Mouse (Mus musculus): ENCODE data around the gene Ptpn14.

The Ptpn14 gene

GRCm38 (mm10) chr1:189868036-189868435 is 140.0 kb downstream of the Ptpn14 start:
- no peak for DNase-seq (ENCODE audit: low spot score)

GRCm38 (mm10) chr1:189869651-189870270 is 141.7 kb downstream of the Ptpn14 start:
- DNase-seq (ENCODE audit: low spot score) = no peak

- no peak for DNase-seq (ENCODE audit: low spot score)
These were observed 142.5 kb downstream of the Ptpn14 start for GRCm38 (mm10) chr1:189870539-189870938.

GRCm38 (mm10) chr1:189871625-189872024 is 143.6 kb downstream of the Ptpn14 start:
- DNase-seq (ENCODE audit: low spot score) = no peak

GRCm38 (mm10) chr1:189872050-189872449 is 144.0 kb downstream of the Ptpn14 start:
- peak; percentile 28 for DNase-seq (ENCODE audit: low spot score)

GRCm38 (mm10) chr1:189873591-189873990 is 145.5 kb downstream of the Ptpn14 start:
- no peak for DNase-seq (ENCODE audit: low spot score)

GRCm38 (mm10) chr1:189875439-189875861 is 147.4 kb downstream of the Ptpn14 start:
- DNase-seq (ENCODE audit: low spot score) = no peak

GRCm38 (mm10) chr1:189876162-189876561 is 148.1 kb downstream of the Ptpn14 start:
- no peak for DNase-seq (ENCODE audit: low spot score)

GRCm38 (mm10) chr1:189879212-189879611 is 151.1 kb downstream of the Ptpn14 start:
- DNase-seq (ENCODE audit: low spot score) = no peak

- DNase-seq (ENCODE audit: low spot score) = peak; percentile 69
These were observed 151.9 kb downstream of the Ptpn14 start for GRCm38 (mm10) chr1:189879965-189880364.

GRCm38 (mm10) chr1:189880745-189881144 is 152.7 kb downstream of the Ptpn14 start:
- no peak for DNase-seq (ENCODE audit: low spot score)

- DNase-seq (ENCODE audit: low spot score) = no peak
These were observed 154.8 kb downstream of the Ptpn14 start for GRCm38 (mm10) chr1:189882886-189883285.

- DNase-seq (ENCODE audit: low spot score) = no peak
These were observed 155.6 kb downstream of the Ptpn14 start for GRCm38 (mm10) chr1:189883531-189884170.

- DNase-seq (ENCODE audit: low spot score) = no peak
These were observed 156.9 kb downstream of the Ptpn14 start for GRCm38 (mm10) chr1:189884951-189885350.

GRCm38 (mm10) chr1:189885975-189886374 is 157.9 kb downstream of the Ptpn14 start:
- no peak for DNase-seq (ENCODE audit: low spot score)

GRCm38 (mm10) chr1:189887518-189887917 is 159.4 kb downstream of the Ptpn14 start:
- DNase-seq (ENCODE audit: low spot score) = peak; percentile 54

- no peak for DNase-seq (ENCODE audit: low spot score)
These were observed 160.7 kb downstream of the Ptpn14 start for GRCm38 (mm10) chr1:189888749-189889148.

- DNase-seq (ENCODE audit: low spot score) = no peak
These were observed 166.1 kb downstream of the Ptpn14 start for GRCm38 (mm10) chr1:189894191-189894590.

GRCm38 (mm10) chr1:189897861-189898260 is 169.8 kb downstream of the Ptpn14 start:
- DNase-seq (ENCODE audit: low spot score) = no peak

- DNase-seq (ENCODE audit: low spot score) = no peak
These were observed 170.6 kb downstream of the Ptpn14 start for GRCm38 (mm10) chr1:189898708-189899107.

- no peak for DNase-seq (ENCODE audit: low spot score)
These were observed 171.5 kb downstream of the Ptpn14 start for GRCm38 (mm10) chr1:189899526-189899925.

GRCm38 (mm10) chr1:189902413-189902812 is 174.3 kb downstream of the Ptpn14 start:
- no peak for DNase-seq (ENCODE audit: low spot score)

- no peak for DNase-seq (ENCODE audit: low spot score)
These were observed 175.1 kb downstream of the Ptpn14 start for GRCm38 (mm10) chr1:189903169-189903568.
